Comparison of ENCODE assay signal across 11 mouse cellular contexts in genomic region chr7:45639561-45640027, GRCm38 (mm10). TPM values are rescaled to one million over a fixed set of nuclear protein-coding genes. Genes with fewer than 3 reads are reported as not detected.
DNase-seq lines count a peak whose midpoint lies in the region; ATAC-seq and TF ChIP-seq lines count a peak whose summit lies in the region.
"Had no signal": no experiment of that assay in that cellular context is flagged by ENCODE, and none has a peak within 500 bp of the region (broad histone marks: within the 10 kb centered on the region; RNA-seq: fewer than 3 reads in every experiment).

Gene Mamstr, plus strand, starts transcription at chr7:45639977.

- no peaks in the 10 kb centered on the region for H3K9me3 ChIP-seq in forebrain, embryonic 12.5 days
- no peaks in the 10 kb centered on the region for H3K9me3 ChIP-seq in forebrain, embryonic 15.5 days
- H3K9me3 ChIP-seq: liver, embryonic 13.5 days had no signal

- peaks cover 10% of the 10 kb centered on the region; the same call in 1 of the 2 replicates for H3K36me3 ChIP-seq in forebrain, embryonic 12.5 days (replicated peaks)
- peaks cover 8% of the 10 kb centered on the region; the same call in 1 of the 2 replicates for H3K36me3 ChIP-seq in forebrain, embryonic 15.5 days
- H3K36me3 ChIP-seq: liver, embryonic 13.5 days had no signal

- no peak for DNase-seq in left cerebral cortex, adult 2 months (ENCODE audit: extremely low spot score in 1 of 2, low spot score in 2 of 2)
- DNase-seq in left cerebral cortex, adult 8-10 months (ENCODE audit: low spot score in 2 of 2) = no peak
- DNase-seq in ZHBTc4 (ENCODE audit: low read depth, low spot score) = peak; percentile 76
- DNase-seq in kidney, postnatal 4 days = peak; percentile 64 to 75
- DNase-seq in thymus, postnatal 36 days = no peak
- DNase-seq in embryo, embryonic 10.5 days (ENCODE audit: low spot score) = no peak
- DNase-seq: liver, embryonic 13.5 days; right cerebral cortex, postnatal 4 days had no signal

- H3K4me2 ChIP-seq in forebrain, embryonic 12.5 days = peak within 1 kb of the TSS; percentile 51; the same call in 1 of the 2 replicates
- H3K4me2 ChIP-seq in forebrain, embryonic 15.5 days (replicated peaks) = no peak within 1 kb of the TSS

- ATAC-seq in forebrain, embryonic 12.5 days (ENCODE audit: low FRiP score) = no peak
- no peak for ATAC-seq in forebrain, embryonic 15.5 days (replicated peaks)
- ATAC-seq: CD4-positive, CD25-positive, alpha-beta regulatory T cell, adult 4 months had no signal

- no peak for TF ChIP-seq CTCF in left cerebral cortex, adult 2 months (IDR thresholded peaks at IDR 0.05)

- 18% methylated on average over 19 of the region's 19 CpGs for WGBS in forebrain, embryonic 12.5 days
- 29% methylated on average over 19 of the region's 19 CpGs for WGBS in forebrain, embryonic 15.5 days

- peaks cover 13% of the 10 kb centered on the region; the same call in 1 of the 2 replicates for H3K27me3 ChIP-seq in forebrain, embryonic 12.5 days
- no peaks in the 10 kb centered on the region for H3K27me3 ChIP-seq in forebrain, embryonic 15.5 days

- peaks cover 28% of the 10 kb centered on the region for H3K4me1 ChIP-seq in forebrain, embryonic 12.5 days
- H3K4me1 ChIP-seq in forebrain, embryonic 15.5 days = peaks cover 31% of the 10 kb centered on the region

- intact Hi-C loops in left cerebral cortex, adult 2 months (cut with DNase I) = no loop called here

- no peak within 1 kb of the TSS for H3K4me3 ChIP-seq in forebrain, embryonic 12.5 days (replicated peaks)
- no peak within 1 kb of the TSS for H3K4me3 ChIP-seq in forebrain, embryonic 15.5 days
- no peak within 1 kb of the TSS for H3K4me3 ChIP-seq in left cerebral cortex, adult 2 months
- H3K4me3 ChIP-seq: liver, embryonic 13.5 days had no signal

- H3K9ac ChIP-seq in forebrain, embryonic 12.5 days = no peak within 1 kb of the TSS
- H3K9ac ChIP-seq in forebrain, embryonic 15.5 days (replicated peaks) = no peak within 1 kb of the TSS
- H3K9ac ChIP-seq: liver, embryonic 13.5 days had no signal

- no peak within 1 kb of the TSS for H3K27ac ChIP-seq in forebrain, embryonic 12.5 days
- H3K27ac ChIP-seq in forebrain, embryonic 15.5 days (replicated peaks) = no peak within 1 kb of the TSS
- H3K27ac ChIP-seq in left cerebral cortex, adult 2 months = peak within 1 kb of the TSS; percentile 44; the same call in 1 of the 2 replicates
- H3K27ac ChIP-seq: liver, embryonic 13.5 days had no signal

RNA-seq across cellular contexts. Expression of gene Mamstr, which starts in this region (rescaled TPM):
- 2.6 and 3.1 TPM in 2 replicates for polyA plus RNA-seq in forebrain, embryonic 12.5 days (2016; fragmentation: Nextera tagmentation; extraction: Ambion mirVana)
- 2.5 and 2.7 TPM in 2 replicates for polyA plus RNA-seq in forebrain, embryonic 15.5 days (2015; fragmentation: Nextera tagmentation; extraction: Ambion mirVana)
- total RNA-seq in left cerebral cortex, adult 2 months (2021) = 1 to 10 TPM; 3.5 to 3.9 TPM
- 1 to 10 TPM; 3.5 to 6.0 (median 5.6) TPM for total RNA-seq in left cerebral cortex, adult 8-10 months (2022)

Comparison
In these comparisons a context has a peak if more than half of its experiments do, and no peak if none do; other contexts are left out.
1. DNase-seq: peak in ZHBTc4 (single experiment) and kidney, postnatal 4 days (2 of 2); none in left cerebral cortex, adult 2 months (0 of 2), left cerebral cortex, adult 8-10 months (0 of 2), thymus, postnatal 36 days (0 of 2) and embryo, embryonic 10.5 days (single experiment).